ENCODE assay signal across 8 mouse cellular contexts in genomic region chr7:141443828-141444237, GRCm38 (mm10). TPM values are rescaled to one million over a fixed set of nuclear protein-coding genes. Genes with fewer than 3 reads are reported as not detected.
DNase-seq lines count a peak whose midpoint lies in the region; ATAC-seq and TF ChIP-seq lines count a peak whose summit lies in the region.

Gene Pidd1 (minus strand): TSS chr7:141444025.

- peak within 1 kb of the TSS; percentile 70 for H3K4me3 ChIP-seq in gastrocnemius, adult 2 months
- H3K4me3 ChIP-seq in forebrain, embryonic 11.5 days (ENCODE audit: low read depth, low read length): peak within 1 kb of the TSS; percentile 40
- H3K4me3 ChIP-seq in hindbrain, embryonic 15.5 days: peak within 1 kb of the TSS; percentile 36
- H3K4me3 ChIP-seq in liver, embryonic 13.5 days (replicated peaks): peak within 1 kb of the TSS; percentile 72
- peak within 1 kb of the TSS; percentile 37 for H3K4me3 ChIP-seq in neural tube, embryonic 13.5 days

- H3K9ac ChIP-seq in forebrain, embryonic 11.5 days (ENCODE audit: low read length): peak within 1 kb of the TSS; percentile 71
- H3K9ac ChIP-seq in hindbrain, embryonic 15.5 days: peak within 1 kb of the TSS; percentile 39; the same call in 1 of the 2 replicates
- peak within 1 kb of the TSS; percentile 83 for H3K9ac ChIP-seq in liver, embryonic 13.5 days
- peak within 1 kb of the TSS; percentile 62 for H3K9ac ChIP-seq in neural tube, embryonic 13.5 days

- H3K36me3 ChIP-seq in forebrain, embryonic 11.5 days (ENCODE audit: control insufficient read depth, insufficient read depth, low read length): no peaks in the 10 kb centered on the region; the same call in 1 of the 2 replicates
- H3K36me3 ChIP-seq in hindbrain, embryonic 15.5 days: peaks cover 5% of the 10 kb centered on the region; the same call in 1 of the 2 replicates
- peaks cover 49% of the 10 kb centered on the region for H3K36me3 ChIP-seq in liver, embryonic 13.5 days
- H3K36me3 ChIP-seq in neural tube, embryonic 13.5 days: peaks cover 5% of the 10 kb centered on the region; the same call in 1 of the 2 replicates

- peak; percentile 74 for DNase-seq in gastrocnemius, adult 2 months
- DNase-seq in gastrocnemius, adult 8-10 months (ENCODE audit: low spot score in 2 of 2): no peak
- DNase-seq in adrenal gland, postnatal 25 days: peak; percentile 71
- peak; percentile 87 for DNase-seq in forebrain, embryonic 11.5 days (ENCODE audit: low spot score)
- peak; percentile 78 for DNase-seq in liver, embryonic 13.5 days

- WGBS in forebrain, embryonic 11.5 days: under 1% methylated on average over 25 of the region's 25 CpGs
- WGBS in hindbrain, embryonic 15.5 days: 0% methylated on average over 25 of the region's 25 CpGs
- under 1% methylated on average over 25 of the region's 25 CpGs for WGBS in liver, embryonic 13.5 days (ENCODE audit: insufficient replicate concordance)
- WGBS in neural tube, embryonic 13.5 days: under 1% methylated on average over 25 of the region's 25 CpGs

- no peaks in the 10 kb centered on the region for H3K9me3 ChIP-seq in forebrain, embryonic 11.5 days (ENCODE audit: control insufficient read depth, low read length)
- no peaks in the 10 kb centered on the region for H3K9me3 ChIP-seq in hindbrain, embryonic 15.5 days
- H3K9me3 ChIP-seq in liver, embryonic 13.5 days (replicated peaks): no peaks in the 10 kb centered on the region
- no peaks in the 10 kb centered on the region for H3K9me3 ChIP-seq in neural tube, embryonic 13.5 days

- intact Hi-C loops in gastrocnemius, adult 2 months (cut with DNase I): loop anchor here (10.0 kb wide), 1 partner anchor 219 kb away; the partner anchor contains the start of gene Phrf1

- no peak for TF ChIP-seq CTCF in gastrocnemius, adult 2 months (IDR thresholded peaks at IDR 0.05)

- ATAC-seq in forebrain, embryonic 11.5 days (replicated peaks; ENCODE audit: low FRiP score): peak; percentile 44
- ATAC-seq in hindbrain, embryonic 15.5 days (ENCODE audit: low FRiP score, low read depth): no peak
- ATAC-seq in liver, embryonic 13.5 days (ENCODE audit: low read depth): peak; percentile 68
- no peak for ATAC-seq in neural tube, embryonic 13.5 days (ENCODE audit: low read depth)
- no peak for ATAC-seq in frontal cortex, adult (ENCODE audit: low TSS enrichment)

- peak within 1 kb of the TSS; percentile 80 for H3K4me2 ChIP-seq in forebrain, embryonic 11.5 days (ENCODE audit: low read depth, low read length, severe bottlenecking)
- H3K4me2 ChIP-seq in hindbrain, embryonic 15.5 days: peak within 1 kb of the TSS; percentile 75
- peak within 1 kb of the TSS; percentile 97 for H3K4me2 ChIP-seq in liver, embryonic 13.5 days
- H3K4me2 ChIP-seq in neural tube, embryonic 13.5 days: peak within 1 kb of the TSS; percentile 67

- no peaks in the 10 kb centered on the region; the same call in 1 of the 2 replicates for H3K27me3 ChIP-seq in forebrain, embryonic 11.5 days (ENCODE audit: control insufficient read depth, insufficient read depth, low read length)
- H3K27me3 ChIP-seq in hindbrain, embryonic 15.5 days: no peaks in the 10 kb centered on the region
- no peaks in the 10 kb centered on the region for H3K27me3 ChIP-seq in liver, embryonic 13.5 days
- H3K27me3 ChIP-seq in neural tube, embryonic 13.5 days: no peaks in the 10 kb centered on the region

- H3K27ac ChIP-seq in gastrocnemius, adult 2 months: peak within 1 kb of the TSS; percentile 64
- peak within 1 kb of the TSS; percentile 37; the same call in 1 of the 2 replicates for H3K27ac ChIP-seq in forebrain, embryonic 11.5 days (ENCODE audit: low read depth, low read length)
- H3K27ac ChIP-seq in hindbrain, embryonic 15.5 days (replicated peaks): no peak within 1 kb of the TSS; the same call in 1 of the 2 replicates
- peak within 1 kb of the TSS; percentile 79 for H3K27ac ChIP-seq in liver, embryonic 13.5 days
- H3K27ac ChIP-seq in neural tube, embryonic 13.5 days (replicated peaks): no peak within 1 kb of the TSS

- H3K4me1 ChIP-seq in forebrain, embryonic 11.5 days (replicated peaks; ENCODE audit: control insufficient read depth, insufficient read depth, low read length): peaks cover 15% of the 10 kb centered on the region
- H3K4me1 ChIP-seq in hindbrain, embryonic 15.5 days (replicated peaks): peaks cover 32% of the 10 kb centered on the region
- H3K4me1 ChIP-seq in liver, embryonic 13.5 days (replicated peaks): peaks cover 65% of the 10 kb centered on the region
- H3K4me1 ChIP-seq in neural tube, embryonic 13.5 days (replicated peaks): peaks cover 47% of the 10 kb centered on the region

RNA-seq across cellular contexts. Expression of gene Pidd1, which starts in this region (rescaled TPM):
- total RNA-seq in gastrocnemius, adult 2 months (2021): under 1 TPM; 0.08 to 0.20 TPM
- total RNA-seq in gastrocnemius, adult 8-10 months (2022): under 1 TPM; 0.07 to 0.51 (median 0.19) TPM
- 3.0 and 3.3 TPM in 2 replicates for total RNA-seq in adrenal gland, postnatal 25 days (2021)
- polyA plus RNA-seq in forebrain, embryonic 11.5 days (2014; fragmentation: Nextera tagmentation; extraction: Ambion mirVana): 22.3 TPM in 2 replicates
- 3.9 and 4.5 TPM in 2 replicates for polyA plus RNA-seq in hindbrain, embryonic 15.5 days (2015; fragmentation: Nextera tagmentation; extraction: Ambion mirVana)
- polyA plus RNA-seq in liver, embryonic 13.5 days (2015; fragmentation: Nextera tagmentation; extraction: Ambion mirVana): 10.9 and 11.4 TPM in 2 replicates
- 3.8 and 3.9 TPM in 2 replicates for polyA plus RNA-seq in neural tube, embryonic 13.5 days (2015; fragmentation: Nextera tagmentation; extraction: Ambion mirVana)

Comparison
In these comparisons a context has a peak if more than half of its experiments do, and no peak if none do; other contexts are left out.
1. Peak in DNase-seq, H3K4me3 ChIP-seq and H3K27ac ChIP-seq in gastrocnemius, adult 2 months; RNA of the gene not detected or under 1 TPM.
2. DNase-seq: peak in adrenal gland, postnatal 25 days (single experiment), forebrain, embryonic 11.5 days (single experiment) and liver, embryonic 13.5 days (single experiment); none in gastrocnemius, adult 8-10 months (0 of 2).
3. H3K27ac ChIP-seq: peak in forebrain, embryonic 11.5 days (single experiment) and liver, embryonic 13.5 days (single experiment); none in hindbrain, embryonic 15.5 days (single experiment) and neural tube, embryonic 13.5 days (single experiment).
4. ATAC-seq: peak in forebrain, embryonic 11.5 days (single experiment) and liver, embryonic 13.5 days (single experiment); none in hindbrain, embryonic 15.5 days (single experiment), neural tube, embryonic 13.5 days (single experiment) and frontal cortex, adult (single experiment).
5. Peak in every context shown above with its lines, with median percentiles within 50 percentile points of each other: H3K4me3 ChIP-seq, H3K4me2 ChIP-seq and H3K9ac ChIP-seq.